Mouse (Mus musculus) bone marrow, adult 2 months (tissue): Measurements from ENCODE around the gene Lgals1. TPM values are rescaled to one million over a fixed set of nuclear protein-coding genes. Genes with fewer than 3 reads are reported as not detected.

Experiments
- H3K27ac ChIP-seq: fragments of 200-500 bp; 2 replicates; pipeline ENCODE4 v1.5.1; 2012; ENCODE audit warnings: low read depth, mild to moderate bottlenecking, control low read depth, inconsistent platforms, low read length; ENCODE audit not compliant: control insufficient read depth, poor library complexity, insufficient read depth
- H3K4me1 ChIP-seq: fragments of 200-500 bp; 2 replicates; pipeline ENCODE4 v1.6.1; 2011; ENCODE audit warnings: low read length; ENCODE audit not compliant: control insufficient read depth, insufficient read depth
- H3K4me3 ChIP-seq: fragments of 200-500 bp; replicated peaks from 2 replicates; pipeline ENCODE3; 2011; ENCODE audit warnings: mild to moderate bottlenecking, low read depth, low read length, control low read depth; ENCODE audit not compliant: control insufficient read depth
- CTCF ChIP-seq: fragments of 200-500 bp; IDR thresholded peaks from 2 replicates; pipeline ENCODE4 v1.5.1; 2011; ENCODE audit warnings: low read length, control low read depth; ENCODE audit not compliant: control insufficient read depth, insufficient read depth
- POLR2A ChIP-seq: fragments of 200-500 bp; IDR thresholded peaks from 2 replicates; pipeline ENCODE4 v1.6.1; 2011; ENCODE audit warnings: low read depth, mild to moderate bottlenecking, control low read depth, low read length, borderline replicate concordance; ENCODE audit not compliant: control insufficient read depth
- WGBS: fragments of 180-500 bp; shearing (Covaris S2); methylation state at CpG from one replicate; pipeline ENCODE4 v1.1.7; 2018; 5-methylcytosine and 5-hydroxymethylcytosine counted together
- polyA plus RNA-seq: library from polyadenylated mRNA; stranded (reverse); fragments of >200 nt; gene quantifications from 2 replicates; pipeline ENCODE4 v1.2.4, GENCODE M21; 2011; ENCODE audit warnings: low replicate concordance; ENCODE audit not compliant: missing spikeins, insufficient read depth, insufficient read length

Gene Lgals1
- polyA plus RNA-seq, 1 experiment: 222 TPM

- H3K4me3 ChIP-seq: no peak overlapping the region
- H3K4me1 ChIP-seq: no peaks in the 10 kb centered on the region; the same call in 1 of the 2 replicates
- no peak for TF ChIP-seq POLR2A
- H3K27ac ChIP-seq: no peak overlapping the region
- WGBS: 40% methylated on average over 8 of the region's 8 CpGs
These were observed 11.5 kb upstream of the Lgals1 start for GRCm38 (mm10) chr15:78914823-78915659.

GRCm38 (mm10) chr15:78915660-78916017 lies 10.9 kb upstream of the Lgals1 start:
- TF ChIP-seq POLR2A (no peak), CTCF (peak; percentile 96)
- 4% methylated on average over 8 of the region's 8 CpGs for WGBS
- no peak overlapping the region for H3K4me3 ChIP-seq
- no peak overlapping the region for H3K27ac ChIP-seq
- no peaks in the 10 kb centered on the region; the same call in 1 of the 2 replicates for H3K4me1 ChIP-seq

GRCm38 (mm10) chr15:78916052-78916826 lies 10.3 kb upstream of the Lgals1 start:
- 67% methylated on average over 12 of the region's 12 CpGs for WGBS
- Histone ChIP-seq H3K4me3 (no peak overlapping the region), H3K27ac (no peak overlapping the region), H3K4me1 (no peaks in the 10 kb centered on the region; the same call in 1 of the 2 replicates)
- TF ChIP-seq POLR2A (no peak), CTCF (no peak)

GRCm38 (mm10) chr15:78918126-78918525 lies 8.4 kb upstream of the Lgals1 start:
- no peak overlapping the region for H3K4me3 ChIP-seq
- 90% methylated on average over 23 of the region's 23 CpGs for WGBS
- peaks cover 3% of the 10 kb centered on the region for H3K4me1 ChIP-seq
- no peak for TF ChIP-seq POLR2A
- no peak for TF ChIP-seq CTCF
- no peak overlapping the region for H3K27ac ChIP-seq

GRCm38 (mm10) chr15:78919914-78920313 lies 6.6 kb upstream of the Lgals1 start:
- Histone ChIP-seq H3K27ac (no peak overlapping the region), H3K4me1 (peaks cover 9% of the 10 kb centered on the region), H3K4me3 (no peak overlapping the region)
- TF ChIP-seq CTCF (no peak), POLR2A (no peak)
- WGBS: 85% methylated on average over 12 of the region's 12 CpGs

GRCm38 (mm10) chr15:78922700-78923099 lies 3.8 kb upstream of the Lgals1 start:
- Histone ChIP-seq H3K27ac (peak overlapping the region; percentile 74), H3K4me1 (peaks cover 10% of the 10 kb centered on the region), H3K4me3 (no peak overlapping the region)
- 22% methylated on average over 7 of the region's 7 CpGs for WGBS
- TF ChIP-seq POLR2A (no peak), CTCF (no peak)

- H3K4me3 ChIP-seq: no peak overlapping the region
- peak overlapping the region; percentile 74 for H3K27ac ChIP-seq
- TF ChIP-seq CTCF (no peak), POLR2A (0 out of 2 replicates have a peak, but pooled peaks have one; percentile 24)
- H3K4me1 ChIP-seq: peaks cover 10% of the 10 kb centered on the region
- 7% methylated on average over 6 of the region's 6 CpGs for whole genome bisulfite sequencing
These were observed 2.9 kb upstream of the Lgals1 start for GRCm38 (mm10) chr15:78923585-78923984.

- H3K27ac ChIP-seq: no peak overlapping the region
- peaks cover 10% of the 10 kb centered on the region for H3K4me1 ChIP-seq
- TF ChIP-seq CTCF (no peak), POLR2A (no peak)
- H3K4me3 ChIP-seq: no peak overlapping the region
- WGBS: 70% methylated on average over 8 of the region's 8 CpGs
These were observed 1.4 kb upstream of the Lgals1 start for GRCm38 (mm10) chr15:78925129-78925528.
